Mouse (Mus musculus) liver, embryonic 14.5 days (tissue): ENCODE results near the gene Clstn3.

ENCODE experiments used
- CTCF ChIP-seq: IDR thresholded peaks from 2 replicates; pipeline ENCODE4 v1.5.1; 2016; ENCODE audit warnings: antibody characterized with exemption, low read depth, control low read depth
- EP300 ChIP-seq: IDR thresholded peaks from 2 replicates; pipeline ENCODE4 v1.6.1; 2016; ENCODE audit warnings: antibody characterized with exemption, low read depth

DNA sequence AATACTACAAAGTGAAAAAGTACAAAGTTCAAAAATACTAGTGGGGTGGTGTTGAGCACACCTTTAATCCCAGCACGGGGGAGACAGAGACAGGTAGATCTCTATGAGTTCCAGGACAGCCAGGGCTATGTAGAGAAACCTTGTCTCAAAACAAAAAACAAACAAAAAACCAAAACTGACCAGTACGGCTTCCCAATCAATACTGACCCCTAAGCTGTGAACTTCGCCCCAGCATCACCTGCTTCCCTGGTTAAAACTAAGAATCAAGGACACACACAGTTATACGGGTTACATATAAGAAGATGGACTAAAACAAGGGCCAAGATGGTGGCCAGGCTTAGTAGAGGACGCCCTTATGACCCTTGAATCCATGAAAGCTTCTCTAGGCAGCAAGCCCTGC, 8.4 kb downstream of the Clstn3 start:
- TF ChIP-seq CTCF (no peak), EP300 (no peak)
